Mouse (Mus musculus): ENCODE measurements around the gene Duox2. TPM values are rescaled to one million over a fixed set of nuclear protein-coding genes. Genes with fewer than 3 reads are reported as not detected.
A peak's percentile ranks its signal among the peaks of the same experiment; 100 is the strongest.

The Duox2 gene
- polyA plus RNA-seq, 1 experiment: not detected

GRCm38 (mm10) chr2:122304544-122304943 is 6.3 kb upstream of the Duox2 start:
- peaks cover 42% of the 10 kb centered on the region for H3K4me1 ChIP-seq
- H3K4me3 ChIP-seq (replicated peaks): no peak overlapping the region
- peaks cover 96% of the 10 kb centered on the region for H3K27me3 ChIP-seq (replicated peaks)
- H3K36me3 ChIP-seq (replicated peaks; ENCODE audit: low read length): no peaks in the 10 kb centered on the region
- H3K9me3 ChIP-seq: no peaks in the 10 kb centered on the region
- TF ChIP-seq FLI1 (IDR thresholded peaks at IDR 0.05; ENCODE audit: low read length) (no peak), GATA1 (IDR thresholded peaks at IDR 0.05; ENCODE audit: borderline replicate concordance, low read length) (no peak)

- no peak overlapping the region for H3K4me3 ChIP-seq (replicated peaks)
- peaks cover 57% of the 10 kb centered on the region for H3K4me1 ChIP-seq
- no peaks in the 10 kb centered on the region for H3K9me3 ChIP-seq
- H3K36me3 ChIP-seq (replicated peaks; ENCODE audit: low read length): no peaks in the 10 kb centered on the region
- peaks cover 98% of the 10 kb centered on the region for H3K27me3 ChIP-seq (replicated peaks)
- TF ChIP-seq GATA1 (IDR thresholded peaks at IDR 0.05; ENCODE audit: borderline replicate concordance, low read length) (no peak), FLI1 (IDR thresholded peaks at IDR 0.05; ENCODE audit: low read length) (no peak)
Observed at GRCm38 (mm10) chr2:122302574-122303241, 4.5 kb upstream of the Duox2 start.

- peaks cover 64% of the 10 kb centered on the region for H3K4me1 ChIP-seq
- peak overlapping the region; percentile 92 for H3K4me3 ChIP-seq (replicated peaks)
- no peaks in the 10 kb centered on the region for H3K36me3 ChIP-seq (replicated peaks; ENCODE audit: low read length)
- H3K9me3 ChIP-seq: no peaks in the 10 kb centered on the region
- H3K27me3 ChIP-seq (replicated peaks): peaks cover 98% of the 10 kb centered on the region
- no peak for TF ChIP-seq FLI1 (IDR thresholded peaks at IDR 0.05; ENCODE audit: low read length)
- TF ChIP-seq GATA1 (IDR thresholded peaks at IDR 0.05; ENCODE audit: borderline replicate concordance, low read length): no peak
Observed at GRCm38 (mm10) chr2:122301921-122302573, 3.8 kb upstream of the Duox2 start.

- H3K4me1 ChIP-seq: peaks cover 63% of the 10 kb centered on the region
- peak overlapping the region; percentile 92 for H3K4me3 ChIP-seq (replicated peaks)
- peaks cover 96% of the 10 kb centered on the region for H3K27me3 ChIP-seq (replicated peaks)
- H3K36me3 ChIP-seq (replicated peaks; ENCODE audit: low read length): no peaks in the 10 kb centered on the region
- H3K9me3 ChIP-seq: no peaks in the 10 kb centered on the region
- no peak for TF ChIP-seq FLI1 (IDR thresholded peaks at IDR 0.05; ENCODE audit: low read length)
- no peak for TF ChIP-seq GATA1 (IDR thresholded peaks at IDR 0.05; ENCODE audit: borderline replicate concordance, low read length)
Observed at GRCm38 (mm10) chr2:122301081-122301920, 3.1 kb upstream of the Duox2 start.

GRCm38 (mm10) chr2:122300656-122301020 is 2.4 kb upstream of the Duox2 start:
- TF ChIP-seq FLI1 (IDR thresholded peaks at IDR 0.05; ENCODE audit: low read length): no peak
- TF ChIP-seq GATA1 (IDR thresholded peaks at IDR 0.05; ENCODE audit: borderline replicate concordance, low read length): no peak
- Histone ChIP-seq H3K27me3 (replicated peaks) (peaks cover 94% of the 10 kb centered on the region), H3K9me3 (no peaks in the 10 kb centered on the region), H3K36me3 (replicated peaks; ENCODE audit: low read length) (no peaks in the 10 kb centered on the region), H3K4me1 (peaks cover 61% of the 10 kb centered on the region), H3K4me3 (replicated peaks) (peak overlapping the region; percentile 92)

- peaks cover 94% of the 10 kb centered on the region for H3K27me3 ChIP-seq (replicated peaks)
Observed at GRCm38 (mm10) chr2:122299911-122300655, 1.8 kb upstream of the Duox2 start.

GRCm38 (mm10) chr2:122298596-122299490 is 594 bp upstream of the Duox2 start, which contains the start of gene Duoxa2:
Gene Duoxa2, plus strand, starts transcription at chr2:122298900.
- peaks cover 94% of the 10 kb centered on the region for H3K27me3 ChIP-seq (replicated peaks)
- no peak for TF ChIP-seq GATA1 (IDR thresholded peaks at IDR 0.05; ENCODE audit: borderline replicate concordance, low read length)
- no peak for TF ChIP-seq FLI1 (IDR thresholded peaks at IDR 0.05; ENCODE audit: low read length)
- peaks cover 61% of the 10 kb centered on the region for H3K4me1 ChIP-seq
- no peaks in the 10 kb centered on the region for H3K9me3 ChIP-seq
- no peaks in the 10 kb centered on the region for H3K36me3 ChIP-seq (replicated peaks; ENCODE audit: low read length)
- peak within 1 kb of the TSS; percentile 80 for H3K4me3 ChIP-seq (replicated peaks)

More at GRCm38 (mm10) chr2:122299911-122300655, 1.8 kb upstream of the Duox2 start:
- Histone ChIP-seq H3K4me3 (replicated peaks) (no peak overlapping the region), H3K9me3 (no peaks in the 10 kb centered on the region), H3K36me3 (replicated peaks; ENCODE audit: low read length) (no peaks in the 10 kb centered on the region), H3K4me1 (peaks cover 61% of the 10 kb centered on the region)
- no peak for TF ChIP-seq GATA1 (IDR thresholded peaks at IDR 0.05; ENCODE audit: borderline replicate concordance, low read length)
- TF ChIP-seq FLI1 (IDR thresholded peaks at IDR 0.05; ENCODE audit: low read length): no peak

- TF ChIP-seq GATA1 (IDR thresholded peaks at IDR 0.05; ENCODE audit: borderline replicate concordance, low read length): no peak
- no peak for TF ChIP-seq FLI1 (IDR thresholded peaks at IDR 0.05; ENCODE audit: low read length)
- Histone ChIP-seq H3K36me3 (replicated peaks; ENCODE audit: low read length) (no peaks in the 10 kb centered on the region), H3K9me3 (no peaks in the 10 kb centered on the region), H3K4me1 (peaks cover 54% of the 10 kb centered on the region), H3K4me3 (replicated peaks) (peak overlapping the region; percentile 16), H3K27me3 (replicated peaks) (peaks cover 96% of the 10 kb centered on the region)
Observed at GRCm38 (mm10) chr2:122297271-122298095, 766 bp downstream of the Duox2 start.
